In genomic region chr2:63701861-63702260, GRCm38 (mm10) we compare ENCODE assay signal across 8 mouse cellular contexts.
A peak's percentile ranks its signal among the peaks of the same experiment; 100 is the strongest.
DNase-seq lines count a peak whose midpoint lies in the region; ATAC-seq and TF ChIP-seq lines count a peak whose summit lies in the region.

No protein-coding gene starts in this region.

- no peak overlapping the region for H3K27ac ChIP-seq in left cerebral cortex, adult 2 months
- H3K27ac ChIP-seq in forebrain, embryonic 12.5 days = no peak overlapping the region
- H3K27ac ChIP-seq in neural tube, embryonic 13.5 days (replicated peaks) = peak overlapping the region; percentile 79

- DNase-seq in left cerebral cortex, adult 2 months (ENCODE audit: extremely low spot score in 1 of 2, low spot score in 2 of 2) = no peak
- DNase-seq in left cerebral cortex, postnatal 36 days (ENCODE audit: low spot score in 2 of 2) = no peak
- peak; percentile 2 for DNase-seq in kidney, postnatal 14 days
- no peak for DNase-seq in layer of hippocampus, adult 9-11 months

- peak overlapping the region; percentile 36; the same call in 1 of the 2 replicates for H3K4me3 ChIP-seq in left cerebral cortex, adult 2 months
- H3K4me3 ChIP-seq in forebrain, embryonic 12.5 days (replicated peaks) = peak overlapping the region; percentile 35
- peak overlapping the region; percentile 39 for H3K4me3 ChIP-seq in neural tube, embryonic 13.5 days

- H3K27me3 ChIP-seq in forebrain, embryonic 12.5 days = no peaks in the 10 kb centered on the region
- H3K27me3 ChIP-seq in neural tube, embryonic 13.5 days = no peaks in the 10 kb centered on the region; the same call in 1 of the 2 replicates

- no peak; the same call in 1 of the 2 replicates for ATAC-seq in forebrain, embryonic 12.5 days (ENCODE audit: low FRiP score)
- no peak for ATAC-seq in neural tube, embryonic 13.5 days (ENCODE audit: low read depth)
- no peak for ATAC-seq in CD4-positive, CD25-positive, alpha-beta regulatory T cell, adult 4 months
- ATAC-seq in granulocyte monocyte progenitor cell, adult 5-6 weeks (replicated peaks; ENCODE audit: poor library complexity, severe bottlenecking) = no peak

- peaks cover 29% of the 10 kb centered on the region for H3K4me1 ChIP-seq in forebrain, embryonic 12.5 days
- H3K4me1 ChIP-seq in neural tube, embryonic 13.5 days (replicated peaks) = peaks cover 24% of the 10 kb centered on the region

- intact Hi-C loops in left cerebral cortex, adult 2 months (cut with DNase I) = loop anchor here (5.0 kb wide), 1 partner anchor 755 kb away; no protein-coding TSS in a partner anchor
- intact Hi-C loops in left cerebral cortex, postnatal 36 days (cut with DNase I) = loop anchor here (2.0 to 10.0 kb wide), 3 partner anchors 393 to 1153 kb away; partner anchors contain the start of gene Fign

- no peak for TF ChIP-seq CTCF in left cerebral cortex, adult 2 months (IDR thresholded peaks at IDR 0.05)

- H3K4me2 ChIP-seq in forebrain, embryonic 12.5 days = peak overlapping the region; percentile 65
- peak overlapping the region; percentile 70 for H3K4me2 ChIP-seq in neural tube, embryonic 13.5 days

- WGBS in forebrain, embryonic 12.5 days = 20% methylated on average over 13 of the region's 13 CpGs
- 9% methylated on average over 13 of the region's 13 CpGs for WGBS in neural tube, embryonic 13.5 days

- peak overlapping the region; percentile 58; the same call in 1 of the 2 replicates for H3K9ac ChIP-seq in forebrain, embryonic 12.5 days
- H3K9ac ChIP-seq in neural tube, embryonic 13.5 days = peak overlapping the region; percentile 73

- no peaks in the 10 kb centered on the region for H3K9me3 ChIP-seq in forebrain, embryonic 12.5 days
- H3K9me3 ChIP-seq in neural tube, embryonic 13.5 days = no peaks in the 10 kb centered on the region

- H3K36me3 ChIP-seq in forebrain, embryonic 12.5 days (replicated peaks) = no peaks in the 10 kb centered on the region
- no peaks in the 10 kb centered on the region for H3K36me3 ChIP-seq in neural tube, embryonic 13.5 days
